Mouse (Mus musculus): Measurements from ENCODE around the gene Camk2d. TPM values are rescaled to one million over a fixed set of nuclear protein-coding genes. Genes with fewer than 3 reads are reported as not detected.

The Camk2d gene
- polyA plus RNA-seq, 1 experiment from 2014 or later, result 3.5 TPM

DNA sequence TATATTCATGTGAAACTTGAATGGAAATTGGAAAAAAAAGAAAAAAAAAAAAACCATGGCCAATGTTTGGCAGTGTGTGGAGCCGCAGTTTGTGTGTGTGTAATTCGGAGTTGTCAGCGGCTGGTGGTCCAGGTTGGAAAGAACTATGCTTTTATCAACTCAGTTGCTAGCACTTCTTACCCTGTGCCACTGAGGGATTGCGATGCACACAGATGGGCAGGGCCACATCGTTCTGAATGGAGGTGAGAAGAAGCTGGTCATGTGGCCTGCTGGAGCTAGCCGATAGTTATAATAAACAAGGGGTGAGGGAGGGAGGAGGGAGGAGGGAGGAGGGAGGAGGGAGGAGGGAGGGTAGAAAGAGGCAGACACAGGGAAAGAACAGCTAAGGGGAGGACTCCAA, 89.3 kb downstream of the Camk2d start:
- H3K4me3 ChIP-seq (ENCODE audit: low read depth, low read length), result no peak overlapping the region
- no peak overlapping the region for H3K9ac ChIP-seq (ENCODE audit: low read depth, low read length)
- H3K36me3 ChIP-seq (ENCODE audit: control insufficient read depth, insufficient read depth), result no peaks in the 10 kb centered on the region
- 69% methylated on average over 5 of the region's 6 CpGs for WGBS (ENCODE audit: insufficient replicate concordance)
- H3K27ac ChIP-seq (ENCODE audit: low read length), result no peak overlapping the region
- no peak overlapping the region for H3K4me2 ChIP-seq (ENCODE audit: low read depth, low read length)
- no peaks in the 10 kb centered on the region for H3K27me3 ChIP-seq (ENCODE audit: control insufficient read depth, insufficient read depth, low read depth, low read length)
- H3K4me1 ChIP-seq (ENCODE audit: control insufficient read depth, low read depth, low read length), result no peaks in the 10 kb centered on the region
- ATAC-seq (ENCODE audit: low read depth), result no peak
- no peaks in the 10 kb centered on the region for H3K9me3 ChIP-seq (replicated peaks; ENCODE audit: control insufficient read depth, low read length)

DNA sequence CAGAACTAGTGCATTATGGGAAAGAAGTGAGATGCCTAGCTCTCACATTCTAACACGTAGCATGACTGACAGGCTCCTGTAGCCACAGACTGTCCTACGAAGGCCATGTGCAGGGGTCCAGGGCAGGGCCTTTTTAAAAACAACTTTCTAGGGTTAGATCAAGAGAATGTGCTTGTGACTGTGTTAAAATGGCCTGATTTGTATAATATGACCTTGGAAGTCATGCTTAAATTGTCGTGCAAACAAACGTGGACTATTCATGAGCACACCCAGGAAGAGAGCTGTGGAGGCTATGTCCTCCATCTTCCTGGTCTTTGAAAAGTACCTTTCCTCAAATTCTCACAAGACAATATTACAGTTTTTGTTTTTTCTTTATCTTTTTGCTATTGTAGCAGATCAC, 91.0 kb downstream of the Camk2d start:
- H3K4me2 ChIP-seq (ENCODE audit: low read depth, low read length), result no peak overlapping the region
- H3K36me3 ChIP-seq (ENCODE audit: control insufficient read depth, insufficient read depth), result no peaks in the 10 kb centered on the region
- no peaks in the 10 kb centered on the region for H3K4me1 ChIP-seq (ENCODE audit: control insufficient read depth, low read depth, low read length)
- no peaks in the 10 kb centered on the region for H3K27me3 ChIP-seq (ENCODE audit: control insufficient read depth, insufficient read depth, low read depth, low read length)
- H3K9me3 ChIP-seq (replicated peaks; ENCODE audit: control insufficient read depth, low read length), result no peaks in the 10 kb centered on the region
- no peak overlapping the region for H3K9ac ChIP-seq (ENCODE audit: low read depth, low read length)
- H3K4me3 ChIP-seq (ENCODE audit: low read depth, low read length), result no peak overlapping the region
- no peak overlapping the region for H3K27ac ChIP-seq (ENCODE audit: low read length)
- WGBS (ENCODE audit: insufficient replicate concordance), result 57% methylated on average over 4 of the region's 4 CpGs
- no peak for ATAC-seq (ENCODE audit: low read depth)

GRCm38 (mm10) chr3:126688516-126688915, 92.4 kb downstream of the Camk2d start:
- Histone ChIP-seq H3K4me2 (ENCODE audit: low read depth, low read length) (no peak overlapping the region), H3K4me1 (ENCODE audit: control insufficient read depth, low read depth, low read length) (no peaks in the 10 kb centered on the region; the same call in 1 of the 2 replicates), H3K36me3 (ENCODE audit: control insufficient read depth, insufficient read depth) (no peaks in the 10 kb centered on the region), H3K27ac (ENCODE audit: low read length) (no peak overlapping the region), H3K4me3 (ENCODE audit: low read depth, low read length) (no peak overlapping the region), H3K27me3 (ENCODE audit: control insufficient read depth, insufficient read depth, low read depth, low read length) (no peaks in the 10 kb centered on the region), H3K9me3 (replicated peaks; ENCODE audit: control insufficient read depth, low read length) (no peaks in the 10 kb centered on the region), H3K9ac (ENCODE audit: low read depth, low read length) (no peak overlapping the region)
- 49% methylated on average over 2 of the region's 2 CpGs for WGBS (ENCODE audit: insufficient replicate concordance)
- no peak for ATAC-seq (ENCODE audit: low read depth)

- 43% methylated on average over 13 of the region's 13 CpGs for WGBS (ENCODE audit: insufficient replicate concordance)
- Histone ChIP-seq H3K9ac (ENCODE audit: low read depth, low read length) (no peak overlapping the region), H3K4me2 (ENCODE audit: low read depth, low read length) (no peak overlapping the region), H3K4me3 (ENCODE audit: low read depth, low read length) (no peak overlapping the region), H3K36me3 (ENCODE audit: control insufficient read depth, insufficient read depth) (no peaks in the 10 kb centered on the region), H3K27ac (ENCODE audit: low read length) (no peak overlapping the region), H3K4me1 (ENCODE audit: control insufficient read depth, low read depth, low read length) (no peaks in the 10 kb centered on the region; the same call in 1 of the 2 replicates), H3K27me3 (ENCODE audit: control insufficient read depth, insufficient read depth, low read depth, low read length) (no peaks in the 10 kb centered on the region), H3K9me3 (replicated peaks; ENCODE audit: control insufficient read depth, low read length) (no peaks in the 10 kb centered on the region)
- ATAC-seq (ENCODE audit: low read depth), result no peak
Observed at GRCm38 (mm10) chr3:126690627-126691505, 94.8 kb downstream of the Camk2d start.

GRCm38 (mm10) chr3:126691565-126691964, 95.5 kb downstream of the Camk2d start:
- H3K9me3 ChIP-seq (replicated peaks; ENCODE audit: control insufficient read depth, low read length), result no peaks in the 10 kb centered on the region
- H3K27ac ChIP-seq (ENCODE audit: low read length), result no peak overlapping the region
- no peaks in the 10 kb centered on the region for H3K36me3 ChIP-seq (ENCODE audit: control insufficient read depth, insufficient read depth)
- H3K9ac ChIP-seq (ENCODE audit: low read depth, low read length), result no peak overlapping the region
- WGBS (ENCODE audit: insufficient replicate concordance), result 62% methylated on average over 2 of the region's 2 CpGs
- no peaks in the 10 kb centered on the region for H3K27me3 ChIP-seq (ENCODE audit: control insufficient read depth, insufficient read depth, low read depth, low read length)
- no peak overlapping the region for H3K4me2 ChIP-seq (ENCODE audit: low read depth, low read length)
- H3K4me3 ChIP-seq (ENCODE audit: low read depth, low read length), result no peak overlapping the region
- no peak for ATAC-seq (ENCODE audit: low read depth)
- no peaks in the 10 kb centered on the region; the same call in 1 of the 2 replicates for H3K4me1 ChIP-seq (ENCODE audit: control insufficient read depth, low read depth, low read length)

DNA sequence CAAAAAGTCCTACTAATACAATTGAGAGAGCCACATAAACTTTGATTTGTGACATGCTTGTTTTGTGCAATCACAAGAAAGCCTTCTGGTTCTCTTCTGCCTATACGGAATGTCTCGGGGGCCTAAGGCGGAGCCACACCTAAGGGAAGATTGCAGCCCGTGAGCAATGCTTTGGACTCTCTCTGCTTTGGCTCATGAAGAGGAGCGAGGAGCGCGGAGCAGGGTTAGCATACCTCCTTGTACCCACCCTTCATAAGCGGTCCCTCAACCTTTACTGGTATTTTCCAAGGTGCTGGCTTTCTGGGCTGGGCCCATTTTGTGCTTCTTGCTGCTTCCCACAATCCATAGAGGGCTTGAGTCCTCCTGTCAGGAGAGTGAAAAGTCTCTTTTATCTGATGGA, 96.7 kb downstream of the Camk2d start:
- Histone ChIP-seq H3K27me3 (ENCODE audit: control insufficient read depth, insufficient read depth, low read depth, low read length) (no peaks in the 10 kb centered on the region), H3K36me3 (ENCODE audit: control insufficient read depth, insufficient read depth) (no peaks in the 10 kb centered on the region), H3K27ac (ENCODE audit: low read length) (no peak overlapping the region), H3K4me3 (ENCODE audit: low read depth, low read length) (no peak overlapping the region), H3K4me1 (ENCODE audit: control insufficient read depth, low read depth, low read length) (no peaks in the 10 kb centered on the region; the same call in 1 of the 2 replicates), H3K9me3 (replicated peaks; ENCODE audit: control insufficient read depth, low read length) (no peaks in the 10 kb centered on the region), H3K4me2 (ENCODE audit: low read depth, low read length) (peak overlapping the region; percentile 24; the same call in 1 of the 2 replicates), H3K9ac (ENCODE audit: low read depth, low read length) (no peak overlapping the region)
- no peak for ATAC-seq (ENCODE audit: low read depth)
- 73% methylated on average over 8 of the region's 8 CpGs for WGBS (ENCODE audit: insufficient replicate concordance)

GRCm38 (mm10) chr3:126693302-126693701, 97.2 kb downstream of the Camk2d start:
- peak overlapping the region; percentile 24 for H3K4me2 ChIP-seq (ENCODE audit: low read depth, low read length)
- no peak for ATAC-seq (ENCODE audit: low read depth)
- peak overlapping the region; percentile 10; the same call in 1 of the 2 replicates for H3K4me3 ChIP-seq (ENCODE audit: low read depth, low read length)
- no peaks in the 10 kb centered on the region for H3K36me3 ChIP-seq (ENCODE audit: control insufficient read depth, insufficient read depth)
- 25% methylated on average over 7 of the region's 7 CpGs for WGBS (ENCODE audit: insufficient replicate concordance)
- H3K27ac ChIP-seq (ENCODE audit: low read length), result no peak overlapping the region
- no peaks in the 10 kb centered on the region for H3K9me3 ChIP-seq (replicated peaks; ENCODE audit: control insufficient read depth, low read length)
- no peaks in the 10 kb centered on the region; the same call in 1 of the 2 replicates for H3K4me1 ChIP-seq (ENCODE audit: control insufficient read depth, low read depth, low read length)
- no peaks in the 10 kb centered on the region for H3K27me3 ChIP-seq (ENCODE audit: control insufficient read depth, insufficient read depth, low read depth, low read length)
- H3K9ac ChIP-seq (ENCODE audit: low read depth, low read length), result no peak overlapping the region

- H3K4me1 ChIP-seq (ENCODE audit: control insufficient read depth, low read depth, low read length), result no peaks in the 10 kb centered on the region; the same call in 1 of the 2 replicates
- no peak overlapping the region for H3K27ac ChIP-seq (ENCODE audit: low read length)
- no peaks in the 10 kb centered on the region for H3K27me3 ChIP-seq (ENCODE audit: control insufficient read depth, insufficient read depth, low read depth, low read length)
- H3K4me2 ChIP-seq (ENCODE audit: low read depth, low read length), result no peak overlapping the region
- H3K36me3 ChIP-seq (ENCODE audit: control insufficient read depth, insufficient read depth), result no peaks in the 10 kb centered on the region
- H3K9ac ChIP-seq (ENCODE audit: low read depth, low read length), result no peak overlapping the region
- ATAC-seq (ENCODE audit: low read depth), result peak; percentile 41; the same call in 1 of the 2 replicates
- H3K9me3 ChIP-seq (replicated peaks; ENCODE audit: control insufficient read depth, low read length), result no peaks in the 10 kb centered on the region
- H3K4me3 ChIP-seq (ENCODE audit: low read depth, low read length), result no peak overlapping the region
- WGBS (ENCODE audit: insufficient replicate concordance), result 60% methylated on average over 12 of the region's 12 CpGs
Observed at GRCm38 (mm10) chr3:126695456-126696293, 99.6 kb downstream of the Camk2d start.
